ENCODE assay signal across 8 mouse cellular contexts in genomic region chr9:45740584-45740980, GRCm38 (mm10).
DNase-seq lines count a peak whose midpoint lies in the region; ATAC-seq and TF ChIP-seq lines count a peak whose summit lies in the region.

No protein-coding gene starts in this region.

- no peak overlapping the region for H3K9ac ChIP-seq in heart, postnatal 0 days (replicated peaks; ENCODE audit: low read depth, low read length)
- H3K9ac ChIP-seq in neural tube, embryonic 11.5 days (ENCODE audit: low read length): no peak overlapping the region

- no peak for TF ChIP-seq EP300 in heart, postnatal 0 days (IDR thresholded peaks at IDR 0.05; ENCODE audit: low read depth)

- DNase-seq in heart, postnatal 0 days (ENCODE audit: low spot score): no peak
- no peak for DNase-seq in heart, adult 9 months (ENCODE audit: low spot score in 2 of 2)
- DNase-seq in neural tube, embryonic 11.5 days (ENCODE audit: low spot score): peak; percentile 49
- DNase-seq in neural tube, embryonic 10.5 days (ENCODE audit: extremely low spot score, low spot score): no peak
- peak; percentile 18 for DNase-seq in forelimb bud, embryonic 11.5 days (ENCODE audit: low read depth, low spot score)
- DNase-seq in ovary, postnatal 14 days (ENCODE audit: low spot score): no peak
- DNase-seq in urinary bladder, postnatal 14 days (ENCODE audit: low spot score): no peak
- no peak for DNase-seq in urinary bladder, adult 18-20 months (ENCODE audit: low spot score in 2 of 2)

- no peak overlapping the region for H3K27ac ChIP-seq in heart, postnatal 0 days (ENCODE audit: low read depth)
- no peak overlapping the region for H3K27ac ChIP-seq in neural tube, embryonic 11.5 days (ENCODE audit: low read depth, low read length)

- peaks cover 19% of the 10 kb centered on the region for H3K27me3 ChIP-seq in heart, postnatal 0 days (ENCODE audit: control insufficient read depth, insufficient read depth, low read length)
- H3K27me3 ChIP-seq in neural tube, embryonic 11.5 days (ENCODE audit: control insufficient read depth, insufficient read depth, low read length): no peaks in the 10 kb centered on the region

- no peaks in the 10 kb centered on the region for H3K36me3 ChIP-seq in heart, postnatal 0 days (replicated peaks; ENCODE audit: control insufficient read depth, insufficient read depth, low read length)
- H3K36me3 ChIP-seq in neural tube, embryonic 11.5 days (ENCODE audit: control insufficient read depth, insufficient read depth, low read length): no peaks in the 10 kb centered on the region

- H3K4me2 ChIP-seq in heart, postnatal 0 days (ENCODE audit: low read depth, low read length): no peak overlapping the region
- no peak overlapping the region for H3K4me2 ChIP-seq in neural tube, embryonic 11.5 days (ENCODE audit: low read depth)

- WGBS in heart, postnatal 0 days: 74% methylated on average over 2 of the region's 2 CpGs
- WGBS in neural tube, embryonic 11.5 days: 65% methylated on average over 2 of the region's 2 CpGs

- TF ChIP-seq CTCF in heart, postnatal 0 days (IDR thresholded peaks at IDR 0.05; ENCODE audit: low read depth): peak; percentile 41; the same call in 1 of the 2 replicates

- no peak overlapping the region for H3K4me3 ChIP-seq in heart, postnatal 0 days (ENCODE audit: low read depth, low read length)
- no peak overlapping the region for H3K4me3 ChIP-seq in neural tube, embryonic 11.5 days (ENCODE audit: low read depth, low read length)

- no peak for ATAC-seq in heart, postnatal 0 days (ENCODE audit: insufficient read depth, low read depth)
- no peak for ATAC-seq in neural tube, embryonic 11.5 days (ENCODE audit: insufficient read depth, low FRiP score, low TSS enrichment)

- no peaks in the 10 kb centered on the region for H3K4me1 ChIP-seq in heart, postnatal 0 days (ENCODE audit: control insufficient read depth, insufficient read depth)
- no peaks in the 10 kb centered on the region for H3K4me1 ChIP-seq in neural tube, embryonic 11.5 days (ENCODE audit: control insufficient read depth, insufficient read depth, low read length)

- H3K9me3 ChIP-seq in heart, postnatal 0 days (replicated peaks; ENCODE audit: control insufficient read depth, low read length): no peaks in the 10 kb centered on the region
- no peaks in the 10 kb centered on the region for H3K9me3 ChIP-seq in neural tube, embryonic 11.5 days (ENCODE audit: control insufficient read depth, low read length)

Comparison
In these comparisons a context has a peak if more than half of its experiments do, and no peak if none do; other contexts are left out.
1. DNase-seq: peak in neural tube, embryonic 11.5 days (single experiment) and forelimb bud, embryonic 11.5 days (single experiment); none in heart, postnatal 0 days (single experiment), heart, adult 9 months (0 of 2), neural tube, embryonic 10.5 days (single experiment), ovary, postnatal 14 days (single experiment), urinary bladder, postnatal 14 days (single experiment) and urinary bladder, adult 18-20 months (0 of 2).